Mouse (Mus musculus) midbrain, embryonic 12.5 days (tissue): ENCODE measurements at regions not wholly inside any gene's neighbourhood (a gene's known extent, or its start where the extent isn't known, plus 50 kb on each side); places are given as distances from the start of the nearest gene placed in this dataset.
"Not testable (repeated sequence)": the region's sequence is repeated elsewhere in the genome, so short reads cannot be mapped to it uniquely, and the experiment has no call there.

ENCODE experiments used
- ATAC-seq: fragments of 200-750 bp; cut with Nextera tagmentation; 2 replicates; pipeline ENCODE4 v1.8.0; 2017; ENCODE audit warnings: low read depth, moderate TSS enrichment, moderate library complexity; ENCODE audit not compliant: low FRiP score
- H3K27ac ChIP-seq: fragments of 300-500 bp; sonication (generic); replicated peaks from 2 replicates; pipeline ENCODE4 v1.5.1; 2016; ENCODE audit warnings: mild to moderate bottlenecking
- H3K27me3 ChIP-seq: fragments of 300-500 bp; sonication (generic); 2 replicates; pipeline ENCODE4 v1.6.1; 2016; ENCODE audit warnings: mild to moderate bottlenecking
- H3K36me3 ChIP-seq: fragments of 300-500 bp; sonication (generic); 2 replicates; pipeline ENCODE4 v1.6.1; 2016
- H3K4me1 ChIP-seq: fragments of 300-500 bp; sonication (generic); 2 replicates; pipeline ENCODE4 v1.6.1; 2016
- H3K4me2 ChIP-seq: fragments of 300-500 bp; sonication (generic); replicated peaks from 2 replicates; pipeline ENCODE4 v1.6.1; 2016; ENCODE audit warnings: mild to moderate bottlenecking, moderate library complexity
- H3K4me3 ChIP-seq: fragments of 300-500 bp; sonication (generic); 2 replicates; pipeline ENCODE4 v1.5.1; 2016; ENCODE audit warnings: mild to moderate bottlenecking
- H3K9ac ChIP-seq: fragments of 300-500 bp; sonication (generic); replicated peaks from 2 replicates; pipeline ENCODE4 v1.6.1; 2016; ENCODE audit warnings: mild to moderate bottlenecking, moderate library complexity
- H3K9me3 ChIP-seq: fragments of 300-500 bp; sonication (generic); 2 replicates; pipeline ENCODE4 v1.6.1; 2016; ENCODE audit warnings: mild to moderate bottlenecking
- WGBS: fragments of 180-500 bp; shearing (Covaris S2); methylation state at CpG from one replicate; pipeline ENCODE4 v1.1.7; 2016; 5-methylcytosine and 5-hydroxymethylcytosine counted together

GRCm38 (mm10) chr15:92974931-92975330 is 300.0 kb downstream of the Gxylt1 start:
- Histone ChIP-seq H3K27ac (no peak overlapping the region), H3K36me3 (no peaks in the 10 kb centered on the region), H3K4me2 (no peak overlapping the region), H3K27me3 (no peaks in the 10 kb centered on the region), H3K9ac (no peak overlapping the region), H3K4me1 (no peaks in the 10 kb centered on the region), H3K9me3 (no peaks in the 10 kb centered on the region), H3K4me3 (no peak overlapping the region)
- 81% methylated on average over 3 of the region's 3 CpGs for WGBS
- no peak for ATAC-seq

GRCm38 (mm10) chr15:92973651-92974229 is 301.2 kb downstream of the Gxylt1 start:
- no peaks in the 10 kb centered on the region for H3K36me3 ChIP-seq
- H3K4me2 ChIP-seq: no peak overlapping the region
- H3K9me3 ChIP-seq: no peaks in the 10 kb centered on the region
- no peaks in the 10 kb centered on the region for H3K27me3 ChIP-seq
- ATAC-seq: no peak
- no peak overlapping the region for H3K27ac ChIP-seq
- no peak overlapping the region for H3K9ac ChIP-seq
- H3K4me3 ChIP-seq: no peak overlapping the region
- no peaks in the 10 kb centered on the region for H3K4me1 ChIP-seq
- 80% methylated on average over 9 of the region's 9 CpGs for WGBS

GRCm38 (mm10) chr15:92965556-92965955 is 309.4 kb downstream of the Gxylt1 start:
- Histone ChIP-seq H3K36me3 (no peaks in the 10 kb centered on the region), H3K4me1 (no peaks in the 10 kb centered on the region), H3K27ac (no peak overlapping the region), H3K9ac (no peak overlapping the region), H3K4me2 (no peak overlapping the region), H3K4me3 (no peak overlapping the region), H3K9me3 (no peaks in the 10 kb centered on the region), H3K27me3 (no peaks in the 10 kb centered on the region)
- no peak for ATAC-seq
- WGBS: 96% methylated on average over 1 of the region's 1 CpGs

GRCm38 (mm10) chr15:92964901-92965300 is 310.1 kb downstream of the Gxylt1 start:
- Histone ChIP-seq H3K4me3 (no peak overlapping the region), H3K4me1 (no peaks in the 10 kb centered on the region)
- WGBS: 74% methylated on average over 3 of the region's 3 CpGs

GRCm38 (mm10) chr15:92964131-92964530 is 310.8 kb downstream of the Gxylt1 start:
- H3K36me3 ChIP-seq: no peaks in the 10 kb centered on the region
- no peak for ATAC-seq
- WGBS: 77% methylated on average over 1 of the region's 1 CpGs

More at GRCm38 (mm10) chr15:92964901-92965300, 310.1 kb downstream of the Gxylt1 start:
- Histone ChIP-seq H3K4me2 (no peak overlapping the region), H3K27ac (no peak overlapping the region), H3K36me3 (no peaks in the 10 kb centered on the region), H3K27me3 (no peaks in the 10 kb centered on the region), H3K9me3 (no peaks in the 10 kb centered on the region), H3K9ac (no peak overlapping the region)
- ATAC-seq: no peak

GRCm38 (mm10) chr15:92950912-92951311 is 324.1 kb downstream of the Gxylt1 start:
- H3K27me3 ChIP-seq, H3K4me2 ChIP-seq, H3K4me1 ChIP-seq, H3K4me3 ChIP-seq, ATAC-seq, H3K9me3 ChIP-seq, H3K36me3 ChIP-seq, H3K9ac ChIP-seq, H3K27ac ChIP-seq: not testable (repeated sequence)
- WGBS: 88% methylated on average over 3 of the region's 3 CpGs

More at GRCm38 (mm10) chr15:92964131-92964530, 310.8 kb downstream of the Gxylt1 start:
- Histone ChIP-seq H3K27ac (no peak overlapping the region), H3K4me2 (no peak overlapping the region), H3K27me3 (no peaks in the 10 kb centered on the region), H3K9me3 (no peaks in the 10 kb centered on the region), H3K4me1 (no peaks in the 10 kb centered on the region), H3K4me3 (no peak overlapping the region), H3K9ac (no peak overlapping the region)

GRCm38 (mm10) chr15:92946216-92946615 is 328.8 kb downstream of the Gxylt1 start:
- no peaks in the 10 kb centered on the region for H3K4me1 ChIP-seq
- H3K9ac ChIP-seq: no peak overlapping the region
- no peaks in the 10 kb centered on the region for H3K36me3 ChIP-seq
- no peak overlapping the region for H3K27ac ChIP-seq
- no peak overlapping the region for H3K4me2 ChIP-seq
- WGBS: 56% methylated on average over 5 of the region's 5 CpGs
- no peak overlapping the region for H3K4me3 ChIP-seq
- ATAC-seq: no peak
- no peaks in the 10 kb centered on the region for H3K9me3 ChIP-seq
- no peaks in the 10 kb centered on the region for H3K27me3 ChIP-seq

GRCm38 (mm10) chr15:92903821-92904220 is 371.2 kb downstream of the Gxylt1 start:
- Histone ChIP-seq H3K27ac (no peak overlapping the region), H3K4me2 (no peak overlapping the region), H3K4me1 (no peaks in the 10 kb centered on the region), H3K4me3 (no peak overlapping the region), H3K9ac (no peak overlapping the region), H3K36me3 (no peaks in the 10 kb centered on the region), H3K9me3 (no peaks in the 10 kb centered on the region), H3K27me3 (no peaks in the 10 kb centered on the region)
- WGBS: 69% methylated on average over 8 of the region's 8 CpGs
- ATAC-seq: no peak

GRCm38 (mm10) chr15:92897277-92897676 is 377.7 kb downstream of the Gxylt1 start:
- Histone ChIP-seq H3K4me1 (no peaks in the 10 kb centered on the region), H3K36me3 (no peaks in the 10 kb centered on the region), H3K4me3 (no peak overlapping the region), H3K9me3 (no peaks in the 10 kb centered on the region), H3K27me3 (no peaks in the 10 kb centered on the region), H3K27ac (no peak overlapping the region), H3K9ac (no peak overlapping the region), H3K4me2 (no peak overlapping the region)
- ATAC-seq: no peak
- 91% methylated on average over 7 of the region's 7 CpGs for WGBS

- H3K36me3 ChIP-seq: no peaks in the 10 kb centered on the region
- no peak for ATAC-seq
- H3K27me3 ChIP-seq: no peaks in the 10 kb centered on the region
- no peaks in the 10 kb centered on the region for H3K4me1 ChIP-seq
- no peak overlapping the region for H3K4me2 ChIP-seq
- no peak overlapping the region for H3K4me3 ChIP-seq
- no peak overlapping the region for H3K27ac ChIP-seq
- 72% methylated on average over 4 of the region's 4 CpGs for WGBS
- H3K9me3 ChIP-seq: no peaks in the 10 kb centered on the region
- H3K9ac ChIP-seq: no peak overlapping the region
These were observed 379.1 kb downstream of the Gxylt1 start for GRCm38 (mm10) chr15:92895836-92896235.

- H3K36me3 ChIP-seq: no peaks in the 10 kb centered on the region
- no peak for ATAC-seq
- H3K9me3 ChIP-seq: no peaks in the 10 kb centered on the region
- no peak overlapping the region for H3K4me2 ChIP-seq
- 78% methylated on average over 5 of the region's 5 CpGs for WGBS
- H3K4me1 ChIP-seq: no peaks in the 10 kb centered on the region
- no peaks in the 10 kb centered on the region for H3K27me3 ChIP-seq
- no peak overlapping the region for H3K27ac ChIP-seq
- no peak overlapping the region for H3K9ac ChIP-seq
- no peak overlapping the region for H3K4me3 ChIP-seq
These were observed 398.5 kb downstream of the Gxylt1 start for GRCm38 (mm10) chr15:92876438-92876837.

GRCm38 (mm10) chr15:92864106-92864505 is 410.9 kb downstream of the Gxylt1 start:
- no peak overlapping the region for H3K4me3 ChIP-seq
- no peak for ATAC-seq
- no peaks in the 10 kb centered on the region for H3K36me3 ChIP-seq

GRCm38 (mm10) chr15:92850854-92851253 is 424.1 kb downstream of the Gxylt1 start:
- Histone ChIP-seq H3K27me3 (no peaks in the 10 kb centered on the region), H3K4me1 (no peaks in the 10 kb centered on the region), H3K9ac (no peak overlapping the region), H3K4me2 (no peak overlapping the region), H3K27ac (no peak overlapping the region), H3K9me3 (no peaks in the 10 kb centered on the region), H3K36me3 (no peaks in the 10 kb centered on the region), H3K4me3 (no peak overlapping the region)
- 68% methylated on average over 5 of the region's 5 CpGs for WGBS
- ATAC-seq: no peak

More at GRCm38 (mm10) chr15:92864106-92864505, 410.9 kb downstream of the Gxylt1 start:
- no peak overlapping the region for H3K9ac ChIP-seq
- no peaks in the 10 kb centered on the region for H3K9me3 ChIP-seq
- H3K4me2 ChIP-seq: no peak overlapping the region
- H3K27ac ChIP-seq: no peak overlapping the region
- H3K27me3 ChIP-seq: no peaks in the 10 kb centered on the region
- 81% methylated on average over 5 of the region's 5 CpGs for WGBS
- H3K4me1 ChIP-seq: no peaks in the 10 kb centered on the region
